Mouse (Mus musculus): ENCODE data around the gene Nsd1.
A peak's percentile ranks its signal among the peaks of the same experiment; 100 is the strongest.
"Not testable (repeated sequence)": the region's sequence is repeated elsewhere in the genome, so short reads cannot be mapped to it uniquely, and the experiment has no call there.

Nsd1 gene

DNA sequence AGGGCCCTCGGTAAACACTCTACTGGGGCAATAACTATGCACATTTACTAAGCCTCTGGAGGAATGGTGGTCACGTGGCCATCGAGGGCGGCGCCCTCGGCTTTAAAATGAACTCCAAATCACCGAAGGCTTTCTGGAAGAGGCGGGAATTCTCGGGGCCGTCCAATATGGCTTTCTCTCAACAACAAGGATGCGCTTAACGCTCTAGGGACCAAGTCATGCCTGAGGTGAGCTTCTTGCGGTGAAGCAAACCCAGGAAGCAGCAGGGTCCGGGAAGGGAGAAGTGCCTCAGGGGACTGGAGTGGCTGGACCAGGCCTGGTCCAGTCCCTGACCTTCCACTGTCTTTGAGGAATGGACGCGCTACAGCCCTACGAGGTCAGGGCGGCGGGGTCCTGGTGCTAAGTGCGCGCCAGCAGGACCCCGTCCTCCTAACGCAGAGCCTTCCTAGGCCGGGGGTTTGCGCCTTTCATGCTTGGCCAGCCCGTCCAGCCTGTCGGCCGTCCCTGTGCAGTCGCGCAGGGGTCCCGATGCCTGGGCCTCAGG, at the start of gene Nsd1:
Nsd1 (plus strand) TSS at position 134 of the 544 bp plus-strand sequence.
- DNase-seq (ENCODE audit: low spot score), result no peak

DNA sequence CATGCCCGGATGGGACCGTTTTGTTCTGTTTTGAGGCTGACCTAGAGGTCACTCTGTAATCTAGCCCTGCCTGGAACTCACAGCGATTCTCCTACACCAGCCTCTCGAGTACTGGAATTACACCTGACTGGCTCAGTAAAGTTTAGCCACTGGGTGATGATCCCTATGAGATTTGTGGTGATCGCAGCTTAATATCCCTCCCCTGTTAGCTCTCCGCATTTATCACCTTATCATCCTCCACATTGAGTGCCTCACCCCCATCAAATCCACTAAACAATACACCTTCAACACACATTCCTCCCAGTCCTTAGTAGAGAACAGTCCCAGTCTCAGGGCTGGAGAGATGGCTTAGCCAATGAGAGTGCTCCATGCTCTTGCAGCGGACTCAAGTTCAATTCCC, 47.2 kb upstream of the Nsd1 start:
- DNase-seq (ENCODE audit: low spot score), result no peak

DNA sequence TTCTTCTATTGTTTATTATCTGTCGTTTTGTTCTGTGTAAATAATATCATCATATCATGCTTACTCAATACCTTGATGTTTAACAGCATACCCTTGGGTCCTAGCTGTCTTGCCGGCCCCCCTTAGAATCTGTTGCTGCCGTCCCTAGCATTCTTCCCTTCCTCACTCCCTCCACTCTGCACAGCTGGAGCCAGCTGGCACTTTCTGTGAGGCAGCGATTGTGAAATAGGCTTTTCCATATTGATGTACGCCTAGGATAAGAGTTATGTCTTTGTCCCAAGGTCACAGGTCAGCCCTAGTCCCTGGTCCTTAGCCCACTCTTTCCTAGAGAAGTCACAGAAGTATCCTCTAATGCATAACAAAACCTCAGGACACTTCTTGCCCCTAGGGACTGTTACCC, 46.0 kb upstream of the Nsd1 start:
- no peak for DNase-seq (ENCODE audit: low spot score)

DNA sequence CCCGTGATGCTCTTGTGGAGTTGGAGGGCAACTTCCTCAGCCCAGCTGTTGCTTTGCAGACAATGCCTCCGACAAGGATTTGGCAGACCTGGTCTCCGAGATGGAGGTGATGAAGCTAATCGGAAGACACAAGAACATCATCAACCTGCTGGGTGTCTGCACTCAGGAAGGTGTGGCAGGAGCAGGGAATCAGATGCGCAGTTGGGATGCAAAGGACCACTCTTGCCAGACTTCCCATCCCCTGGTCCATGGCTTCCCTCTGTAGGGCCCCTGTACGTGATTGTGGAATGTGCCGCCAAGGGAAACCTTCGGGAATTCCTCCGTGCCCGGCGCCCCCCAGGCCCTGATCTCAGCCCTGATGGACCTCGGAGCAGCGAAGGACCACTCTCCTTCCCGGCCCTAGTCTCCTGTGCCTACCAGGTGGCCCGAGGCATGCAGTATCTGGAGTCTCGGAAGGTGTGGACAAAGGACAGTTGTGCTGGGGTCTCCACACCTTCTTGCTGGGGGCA, 43.7 kb upstream of the Nsd1 start:
- DNase-seq (ENCODE audit: low spot score), result no peak

GRCm38 (mm10) chr13:55166806-55167725, 42.5 kb upstream of the Nsd1 start:
- no peak for DNase-seq (ENCODE audit: low spot score)

GRCm38 (mm10) chr13:55167798-55168197, 41.8 kb upstream of the Nsd1 start:
- DNase-seq (ENCODE audit: low spot score), result no peak

GRCm38 (mm10) chr13:55168255-55168654, 41.3 kb upstream of the Nsd1 start:
- no peak for DNase-seq (ENCODE audit: low spot score)

DNA sequence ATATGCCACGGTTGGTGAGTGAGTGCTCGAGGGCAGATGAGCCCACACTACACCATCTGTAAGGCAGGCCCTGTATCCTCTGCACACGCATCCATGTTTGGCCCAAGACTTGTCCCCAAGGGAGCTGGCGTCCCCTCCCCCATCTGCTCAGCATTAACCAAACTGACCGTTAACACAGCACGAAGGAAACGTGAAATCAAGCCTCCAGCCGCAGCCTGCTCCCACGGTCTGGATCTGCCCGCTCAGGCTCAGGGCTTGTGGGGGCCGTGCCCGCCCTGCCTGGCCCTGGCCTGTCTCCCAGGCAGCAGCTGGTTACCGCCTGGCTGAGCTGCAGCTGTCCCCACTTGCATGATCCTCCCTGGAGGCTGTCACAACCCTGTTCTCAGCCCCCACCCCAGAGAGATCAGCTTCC, 40.6 kb upstream of the Nsd1 start:
- no peak for DNase-seq (ENCODE audit: low spot score)

DNA sequence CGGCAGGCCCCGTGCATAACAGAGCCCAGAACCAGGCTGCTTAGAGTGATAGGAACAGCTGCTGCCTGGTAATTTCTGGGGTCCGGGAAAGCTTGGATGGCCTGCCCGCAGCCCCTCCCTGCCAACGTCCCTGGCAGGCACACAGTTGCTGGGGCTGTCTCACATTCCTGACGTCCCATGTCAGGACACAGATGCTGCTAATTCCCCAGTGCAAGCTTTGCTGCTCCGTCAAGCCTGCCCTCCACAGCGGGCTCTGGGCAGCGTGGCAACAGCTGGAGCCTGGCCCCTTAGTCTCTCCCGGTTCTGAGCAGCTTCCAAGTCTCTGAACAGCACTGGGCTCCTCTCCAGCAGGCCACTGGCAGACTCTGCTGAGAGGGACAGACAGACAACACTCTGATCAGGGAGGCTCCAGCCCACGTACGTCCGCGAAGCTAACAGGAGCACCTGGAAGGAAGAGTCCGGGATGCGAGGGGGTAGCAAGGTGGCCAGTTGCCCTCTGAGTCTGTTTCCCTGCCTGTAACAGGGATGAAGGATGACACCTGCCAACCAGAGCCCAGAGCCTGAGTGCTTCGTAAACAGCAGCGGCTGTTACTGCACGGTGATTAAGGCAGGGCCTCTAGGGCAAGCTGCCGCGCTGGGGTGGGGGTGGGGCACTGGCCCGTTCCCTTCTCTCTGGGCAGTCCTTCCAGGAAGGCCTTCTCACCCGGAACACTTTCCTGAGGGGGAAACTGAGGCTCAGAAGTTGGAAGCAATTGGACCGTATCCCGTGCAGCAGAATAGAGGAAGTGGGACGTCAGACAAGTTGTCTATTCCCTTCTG, 37.9 kb upstream of the Nsd1 start:
- no peak for DNase-seq (ENCODE audit: low spot score)

- no peak for DNase-seq (ENCODE audit: low spot score)
Observed at GRCm38 (mm10) chr13:55172336-55172770, 37.2 kb upstream of the Nsd1 start.

DNA sequence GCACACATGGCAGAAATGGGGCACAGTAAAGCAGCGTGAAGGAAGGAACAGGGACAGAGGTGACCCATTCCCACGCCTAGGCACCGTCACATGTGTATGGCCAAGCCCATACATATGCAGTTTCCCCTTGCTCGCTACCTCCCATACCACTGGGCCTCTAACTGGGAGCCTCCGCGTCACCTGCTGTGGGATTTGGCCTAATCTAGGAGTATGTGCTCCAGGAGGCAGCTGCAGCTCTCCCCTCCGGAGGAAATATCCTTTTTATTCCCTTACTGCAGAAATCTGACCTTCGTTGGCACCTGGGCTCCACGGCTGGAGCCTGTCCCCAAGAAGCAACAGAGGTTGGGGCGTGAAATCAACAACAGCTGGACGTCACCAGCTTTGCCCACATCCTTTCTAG, 35.2 kb upstream of the Nsd1 start:
- no peak for DNase-seq (ENCODE audit: low spot score)

- no peak for DNase-seq (ENCODE audit: low spot score)
Observed at GRCm38 (mm10) chr13:55176265-55176664, 33.3 kb upstream of the Nsd1 start.

GRCm38 (mm10) chr13:55177903-55178496, 31.6 kb upstream of the Nsd1 start:
- DNase-seq (ENCODE audit: low spot score), result no peak

GRCm38 (mm10) chr13:55178556-55178955, 31.0 kb upstream of the Nsd1 start:
- DNase-seq (ENCODE audit: low spot score), result peak; percentile 79

GRCm38 (mm10) chr13:55179591-55179990, 30.0 kb upstream of the Nsd1 start:
- DNase-seq (ENCODE audit: low spot score), result no peak

DNA sequence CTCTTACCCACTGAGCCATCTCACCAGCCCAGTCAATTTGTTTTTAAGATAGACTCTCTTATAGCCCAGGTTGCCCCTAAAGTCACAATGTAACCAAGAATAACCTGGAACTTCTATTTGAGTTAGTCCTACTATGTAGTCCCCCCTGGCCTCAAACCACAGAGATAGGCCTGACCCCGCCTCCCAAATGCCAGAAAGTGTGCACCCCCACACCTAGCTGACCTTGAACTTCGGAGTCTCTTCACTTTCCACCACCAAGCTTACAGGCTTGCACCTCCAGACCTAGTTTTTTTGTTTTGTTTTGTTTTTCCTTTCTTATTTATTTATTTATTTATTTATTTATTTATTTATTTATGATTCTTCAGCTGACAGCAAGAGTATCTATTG, 27.8 kb upstream of the Nsd1 start:
- no peak for DNase-seq (ENCODE audit: low spot score)

GRCm38 (mm10) chr13:55182173-55182894, 27.2 kb upstream of the Nsd1 start:
- peak; percentile 36 for DNase-seq (ENCODE audit: low spot score)

DNA sequence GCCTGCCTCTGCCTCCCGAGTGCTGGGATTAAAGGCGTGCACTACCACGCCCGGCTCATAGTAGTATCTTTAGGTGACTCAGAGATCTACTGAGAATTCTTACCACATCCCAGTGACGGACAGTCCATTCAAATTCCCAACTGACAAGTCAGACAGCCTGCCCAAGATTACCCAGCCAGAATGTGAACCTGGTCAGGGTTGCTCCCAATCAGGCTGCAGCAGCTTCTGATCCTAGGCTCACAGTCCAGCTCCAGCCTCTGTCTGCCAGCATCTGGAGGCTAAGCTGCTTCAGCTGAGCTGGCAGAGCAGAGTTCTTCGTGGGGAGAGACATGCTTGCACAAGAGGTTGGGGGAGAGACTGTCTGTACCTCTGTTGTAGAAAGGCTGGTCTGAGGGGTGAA, 26.2 kb upstream of the Nsd1 start:
- no peak for DNase-seq (ENCODE audit: low spot score)

- DNase-seq (ENCODE audit: low spot score), result not testable (repeated sequence)
Observed at GRCm38 (mm10) chr13:55187062-55187461, 22.5 kb upstream of the Nsd1 start.

- DNase-seq (ENCODE audit: low spot score), result no peak
Observed at GRCm38 (mm10) chr13:55189531-55190107, 20.0 kb upstream of the Nsd1 start.

Data from layer of hippocampus, adult 9-10 months (tissue).